Mouse (Mus musculus) forebrain, embryonic 14.5 days (tissue): ENCODE measurements around the gene Gstz1. TPM values are rescaled to one million over a fixed set of nuclear protein-coding genes. Genes with fewer than 3 reads are reported as not detected.
A peak's percentile ranks its signal among the peaks of the same experiment; 100 is the strongest.

Experiments used
- ATAC-seq: fragments of 200-750 bp; cut with Nextera tagmentation; 2 replicates; pipeline ENCODE4 v1.8.0; 2017; ENCODE audit warnings: mild to moderate bottlenecking, moderate library complexity
- DNase-seq: peaks from one replicate; pipeline ENCODE4 v3.0.0-alpha.2; 2015; ENCODE audit warnings: low spot score
- H3K27ac ChIP-seq: fragments of 300-500 bp; sonication (generic); 2 replicates; pipeline ENCODE4 v1.5.1; 2014; ENCODE audit warnings: low read depth, mild to moderate bottlenecking, control low read depth, low read length, moderate library complexity
- H3K27me3 ChIP-seq: fragments of 300-500 bp; sonication (generic); replicated peaks from 2 replicates; pipeline ENCODE4 v1.6.1; 2014; ENCODE audit warnings: low read length, control low read depth, mixed read lengths; ENCODE audit not compliant: control insufficient read depth, insufficient read depth
- H3K36me3 ChIP-seq: fragments of 300-500 bp; sonication (generic); 2 replicates; pipeline ENCODE4 v1.6.1; 2014; ENCODE audit warnings: low read length, control low read depth; ENCODE audit not compliant: control insufficient read depth, insufficient read depth
- H3K4me1 ChIP-seq: fragments of 300-500 bp; sonication (generic); 2 replicates; pipeline ENCODE4 v1.6.1; 2014; ENCODE audit warnings: antibody characterized with exemption, low read length, control low read depth; ENCODE audit not compliant: control insufficient read depth, insufficient read depth
- H3K4me2 ChIP-seq: fragments of 300-500 bp; sonication (generic); 2 replicates; pipeline ENCODE4 v1.6.1; 2014; ENCODE audit warnings: mild to moderate bottlenecking, control low read depth, low read length
- H3K4me3 ChIP-seq: fragments of 300-500 bp; sonication (generic); 2 replicates; pipeline ENCODE4 v1.5.1; 2014; ENCODE audit warnings: low read depth, low read length, control low read depth
- H3K9ac ChIP-seq: fragments of 300-500 bp; sonication (generic); 2 replicates; pipeline ENCODE4 v1.6.1; 2014; ENCODE audit warnings: mild to moderate bottlenecking, low read length, control low read depth, moderate library complexity
- H3K9me3 ChIP-seq: fragments of 300-500 bp; sonication (generic); replicated peaks from 2 replicates; pipeline ENCODE4 v1.6.1; 2016; ENCODE audit warnings: low read length, control low read depth, mixed read lengths; ENCODE audit not compliant: control insufficient read depth
- WGBS: fragments of 180-500 bp; shearing (Covaris S2); extraction: QIAGEN DNeasy Blood & Tissue Kit; methylation state at CpG from one replicate; pipeline ENCODE4 v1.1.7; 2014; 5-methylcytosine and 5-hydroxymethylcytosine counted together
- polyA plus RNA-seq: library from polyadenylated mRNA; unstranded; fragments of >200 nt; fragmentation: Nextera tagmentation; extraction: Ambion mirVana; gene quantifications from 2 replicates; pipeline ENCODE4 v1.2.1, GENCODE M21; 2014

Gstz1 gene
- polyA plus RNA-seq = 31.4 and 33.8 TPM in 2 replicates

DNA sequence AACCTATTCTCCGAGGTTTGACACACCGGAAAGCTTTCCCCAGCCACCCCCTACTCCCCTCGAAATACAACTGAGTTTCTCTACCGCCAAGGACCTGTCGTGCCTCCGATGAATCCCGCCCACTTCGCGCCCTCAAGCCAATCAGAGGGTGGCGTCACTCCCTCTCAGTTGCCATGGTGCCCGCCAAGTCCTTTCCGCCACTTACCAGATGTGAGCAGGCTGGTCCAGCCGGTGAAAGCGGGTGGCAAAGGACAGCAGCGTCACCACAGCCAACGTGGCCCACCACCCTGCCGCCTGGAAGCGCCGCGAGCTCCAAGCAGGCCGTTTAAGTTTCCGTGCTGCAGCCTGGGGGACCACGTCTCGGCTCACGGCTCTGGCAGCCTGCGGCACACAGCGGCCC is at the start of gene Gstz1:
Gene Gstz1, plus strand, starts transcription at position 200 of the 400 bp plus-strand sequence.
- DNase-seq = peak; percentile 94
- H3K27ac ChIP-seq = peak within 1 kb of the TSS; percentile 97
- H3K27me3 ChIP-seq = no peaks in the 10 kb centered on the region
- peak; percentile 87 for ATAC-seq
- no peaks in the 10 kb centered on the region for H3K36me3 ChIP-seq
- peaks cover 5% of the 10 kb centered on the region; the same call in 1 of the 2 replicates for H3K9me3 ChIP-seq
- WGBS = under 1% methylated on average over 27 of the region's 27 CpGs
- peak within 1 kb of the TSS; percentile 76 for H3K4me2 ChIP-seq
- peak within 1 kb of the TSS; percentile 82 for H3K9ac ChIP-seq
- H3K4me1 ChIP-seq = peaks cover 5% of the 10 kb centered on the region; the same call in 1 of the 2 replicates
- peak within 1 kb of the TSS; percentile 82 for H3K4me3 ChIP-seq

DNA sequence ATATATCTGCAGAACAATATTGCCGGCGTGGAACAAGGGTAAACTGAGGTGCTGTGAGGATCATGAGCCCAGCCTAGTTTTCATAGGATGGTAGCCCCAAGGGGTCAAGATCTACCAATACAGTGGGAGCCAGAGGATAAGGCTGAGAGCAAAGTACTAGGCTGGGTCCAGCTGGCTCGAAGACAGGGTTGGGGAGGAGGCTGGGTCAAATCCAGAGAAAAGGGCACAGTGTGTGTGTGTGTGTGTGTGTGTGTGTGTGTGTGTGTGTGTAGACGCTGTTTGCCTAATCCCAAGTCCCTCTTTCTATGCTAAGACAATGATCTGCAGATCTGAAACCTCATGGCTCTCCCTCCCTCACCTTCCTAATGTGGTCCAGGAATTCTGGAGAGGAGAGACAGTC is 46.6 kb upstream of the Gstz1 start:
- H3K9ac ChIP-seq = no peak overlapping the region
- 84% methylated on average over 3 of the region's 4 CpGs for WGBS
- H3K4me3 ChIP-seq = no peak overlapping the region
- ATAC-seq = no peak
- no peaks in the 10 kb centered on the region for H3K36me3 ChIP-seq
- peaks cover 19% of the 10 kb centered on the region for H3K27me3 ChIP-seq
- H3K9me3 ChIP-seq = no peaks in the 10 kb centered on the region
- peaks cover 5% of the 10 kb centered on the region for H3K4me1 ChIP-seq
- no peak overlapping the region for H3K27ac ChIP-seq
- no peak overlapping the region for H3K4me2 ChIP-seq
- no peak for DNase-seq

DNA sequence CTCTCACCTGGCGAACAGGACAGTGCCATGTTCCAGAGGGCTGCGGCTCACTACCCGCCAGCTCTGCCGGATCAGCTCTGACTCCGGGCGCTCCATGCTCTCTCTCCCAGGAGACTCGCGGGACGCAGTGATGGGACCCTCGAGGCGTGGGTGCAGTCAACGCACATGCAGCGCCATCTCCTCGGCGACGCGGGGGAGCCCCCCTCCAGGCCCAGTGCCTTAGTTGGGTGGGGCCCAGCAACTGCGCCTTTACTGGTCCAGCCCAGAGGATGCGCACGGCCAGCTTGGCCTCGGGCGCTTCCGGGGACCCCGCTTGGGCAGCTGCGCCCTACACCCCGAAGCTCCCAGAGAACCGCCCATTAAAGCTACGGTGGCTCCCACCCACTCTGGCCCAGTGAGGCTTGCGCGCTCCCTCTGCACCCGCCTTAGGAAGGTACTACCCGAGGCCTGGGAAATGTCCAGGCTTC is 44.8 kb upstream of the Gstz1 start, which contains the start of gene Ngb:
Gene Ngb, minus strand, starts transcription at position 375 of the 467 bp plus-strand sequence.
- Histone ChIP-seq H3K9ac (peak within 1 kb of the TSS; percentile 25; the same call in 1 of the 2 replicates), H3K4me1 (peaks cover 5% of the 10 kb centered on the region), H3K27ac (no peak within 1 kb of the TSS), H3K4me2 (peak within 1 kb of the TSS; percentile 54), H3K27me3 (peaks cover 19% of the 10 kb centered on the region), H3K4me3 (peak within 1 kb of the TSS; percentile 24), H3K36me3 (no peaks in the 10 kb centered on the region), H3K9me3 (no peaks in the 10 kb centered on the region)
- DNase-seq = peak; percentile 7
- WGBS = 2% methylated on average over 31 of the region's 32 CpGs
- ATAC-seq = peak; percentile 48; the same call in 1 of the 2 replicates

DNA sequence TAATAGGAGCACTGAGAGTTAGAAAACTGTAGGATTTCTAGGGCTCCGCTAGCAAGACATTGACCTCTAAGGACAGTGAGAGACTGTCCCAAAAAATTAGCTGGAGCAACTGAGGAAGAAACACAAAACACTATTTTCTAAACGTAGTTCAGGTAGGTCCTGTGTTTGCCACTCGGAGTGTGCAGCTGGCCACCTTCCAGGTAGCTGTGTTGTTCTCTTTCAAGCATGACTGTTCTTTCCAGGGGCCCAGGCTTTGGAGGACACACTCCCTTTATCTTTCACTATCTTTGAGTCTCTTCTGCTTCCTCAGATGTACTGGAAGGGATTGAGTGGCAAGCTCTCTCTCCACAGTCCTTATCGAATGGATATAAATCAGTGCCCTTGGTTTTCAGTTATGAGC is 43.5 kb upstream of the Gstz1 start:
- Histone ChIP-seq H3K4me3 (no peak overlapping the region), H3K4me1 (peaks cover 5% of the 10 kb centered on the region), H3K36me3 (peaks cover 4% of the 10 kb centered on the region; the same call in 1 of the 2 replicates), H3K9ac (no peak overlapping the region), H3K27me3 (peaks cover 19% of the 10 kb centered on the region), H3K4me2 (no peak overlapping the region), H3K27ac (no peak overlapping the region), H3K9me3 (no peaks in the 10 kb centered on the region)
- WGBS = 91% methylated on average over 4 of the region's 4 CpGs
- no peak for ATAC-seq
- DNase-seq = no peak

DNA sequence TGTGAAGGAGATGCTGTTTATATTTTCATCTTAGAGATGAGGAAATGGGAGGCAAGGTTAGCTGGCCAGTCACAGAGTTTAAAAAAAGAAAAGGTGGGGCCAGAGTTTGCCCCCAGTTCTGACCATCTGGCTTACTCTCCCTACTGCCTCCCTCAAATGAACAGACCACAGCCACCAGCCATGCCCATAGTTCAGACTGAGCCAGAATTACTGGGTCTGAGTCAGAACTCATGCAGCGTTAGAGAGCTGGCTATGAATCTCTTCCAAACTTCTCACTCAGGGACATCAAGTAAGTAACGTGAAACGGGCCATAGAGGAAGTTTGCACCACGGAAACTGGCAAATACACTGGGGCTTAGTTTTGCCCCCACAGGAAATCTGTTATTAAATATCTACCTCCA is 42.2 kb upstream of the Gstz1 start:
- no peak for DNase-seq
- Histone ChIP-seq H3K9ac (no peak overlapping the region), H3K36me3 (peaks cover 9% of the 10 kb centered on the region; the same call in 1 of the 2 replicates), H3K4me1 (peaks cover 5% of the 10 kb centered on the region), H3K27ac (no peak overlapping the region), H3K9me3 (no peaks in the 10 kb centered on the region), H3K27me3 (peaks cover 19% of the 10 kb centered on the region), H3K4me3 (no peak overlapping the region), H3K4me2 (no peak overlapping the region)
- no peak for ATAC-seq
- 89% methylated on average over 4 of the region's 4 CpGs for whole genome bisulfite sequencing

DNA sequence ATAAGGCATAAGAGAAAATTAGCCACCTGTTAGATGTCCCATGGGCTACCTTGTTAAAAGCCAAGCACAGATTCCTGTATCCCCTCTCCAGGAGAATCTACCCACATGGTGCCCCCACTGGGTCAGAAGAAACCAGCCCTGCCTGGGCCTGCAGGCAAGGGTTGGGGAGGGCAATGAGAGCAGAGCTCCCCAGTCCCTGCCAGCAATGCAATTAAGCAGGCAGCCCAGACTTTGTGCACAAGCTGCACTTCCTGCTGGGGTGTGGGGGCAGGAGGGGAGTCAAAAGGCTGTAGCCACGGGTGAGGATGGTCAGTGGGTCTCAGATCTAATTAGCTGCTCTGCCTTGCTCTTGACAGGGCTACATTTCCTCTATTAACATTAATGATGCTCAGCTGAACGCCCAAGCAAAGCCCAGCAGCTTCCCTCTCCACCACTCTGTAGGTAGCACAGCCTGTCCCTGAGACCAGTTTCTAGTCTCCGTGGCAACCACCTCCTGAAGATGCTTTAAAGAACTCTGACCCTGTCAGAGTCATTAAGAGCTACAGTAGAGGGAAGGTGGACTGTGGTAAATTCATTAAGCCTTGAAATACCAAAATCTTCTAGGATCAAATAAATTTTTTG is 39.5 kb upstream of the Gstz1 start:
- ATAC-seq (no peak; the same call in 1 of the 2 replicates), DNase-seq (peak; percentile 4)
- WGBS = 15% methylated on average over 3 of the region's 3 CpGs
- Histone ChIP-seq H3K4me3 (no peak overlapping the region), H3K9me3 (no peaks in the 10 kb centered on the region), H3K27me3 (peaks cover 6% of the 10 kb centered on the region; the same call in 1 of the 2 replicates), H3K4me1 (no peaks in the 10 kb centered on the region; the same call in 1 of the 2 replicates), H3K27ac (no peak overlapping the region), H3K36me3 (peaks cover 28% of the 10 kb centered on the region), H3K4me2 (no peak overlapping the region), H3K9ac (no peak overlapping the region)

DNA sequence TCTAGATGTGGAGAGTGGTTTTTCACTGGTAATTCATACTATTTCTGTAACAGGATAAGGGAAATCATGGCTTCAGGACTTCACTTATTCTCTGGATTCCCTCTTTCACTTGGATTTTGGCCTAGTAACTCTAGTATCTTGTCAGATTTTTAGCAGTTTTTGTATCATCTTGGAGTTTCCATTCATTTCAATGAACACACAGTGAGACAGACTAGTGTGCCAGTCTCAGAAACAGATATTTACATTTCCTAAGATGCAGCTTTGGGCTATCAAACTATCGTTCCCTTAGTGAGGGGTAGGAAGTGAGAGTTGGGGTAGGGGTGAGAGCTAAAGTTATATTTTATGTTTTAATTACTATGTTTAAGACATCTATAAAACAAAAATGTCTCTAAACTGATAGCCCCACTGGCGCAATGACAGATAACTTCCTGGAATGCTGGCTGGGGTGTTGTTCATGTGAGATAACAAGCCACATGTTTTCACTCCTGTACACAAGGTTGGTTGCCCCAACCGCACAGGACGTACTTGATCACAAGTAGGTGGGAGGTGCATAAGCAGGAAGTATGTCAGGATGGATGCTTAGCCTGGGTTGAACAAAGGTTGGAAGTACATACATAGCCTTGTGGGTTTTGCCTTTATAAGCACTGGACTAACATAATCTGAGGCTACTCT is 24.9 kb upstream of the Gstz1 start:
- no peaks in the 10 kb centered on the region for H3K9me3 ChIP-seq
- ATAC-seq (no peak), DNase-seq (no peak)
- H3K36me3 ChIP-seq = peaks cover 26% of the 10 kb centered on the region
- no peaks in the 10 kb centered on the region for H3K27me3 ChIP-seq
- H3K9ac ChIP-seq = no peak overlapping the region
- no peak overlapping the region for H3K4me2 ChIP-seq
- no peak overlapping the region for H3K4me3 ChIP-seq
- 95% methylated on average over 4 of the region's 4 CpGs for WGBS
- H3K27ac ChIP-seq = no peak overlapping the region
- H3K4me1 ChIP-seq = no peaks in the 10 kb centered on the region

DNA sequence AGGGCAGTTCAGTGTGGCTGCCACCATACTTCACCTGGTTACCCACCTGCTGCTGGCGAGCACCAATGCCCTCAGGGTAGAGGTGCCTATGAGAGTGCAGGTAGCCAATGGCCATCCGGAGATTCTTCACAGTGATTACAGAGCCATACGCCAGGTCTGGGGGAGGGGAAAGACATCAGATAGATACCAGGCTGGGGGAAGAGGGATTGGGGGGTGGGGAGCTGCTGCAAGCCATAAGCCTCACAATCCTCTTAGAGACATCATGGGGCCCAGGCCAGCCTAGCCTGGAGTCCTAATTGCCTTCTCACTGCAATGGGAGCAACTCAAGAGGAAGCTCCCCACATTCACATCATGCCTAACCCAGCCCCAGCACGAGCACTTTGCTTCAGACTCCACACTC is 19.7 kb upstream of the Gstz1 start:
- Histone ChIP-seq H3K4me3 (no peak overlapping the region), H3K27ac (no peak overlapping the region), H3K27me3 (no peaks in the 10 kb centered on the region), H3K9me3 (no peaks in the 10 kb centered on the region), H3K4me2 (no peak overlapping the region), H3K36me3 (peaks cover 37% of the 10 kb centered on the region), H3K9ac (no peak overlapping the region), H3K4me1 (peaks cover 3% of the 10 kb centered on the region; the same call in 1 of the 2 replicates)
- ATAC-seq (no peak), DNase-seq (no peak)
- 60% methylated on average over 4 of the region's 4 CpGs for WGBS

DNA sequence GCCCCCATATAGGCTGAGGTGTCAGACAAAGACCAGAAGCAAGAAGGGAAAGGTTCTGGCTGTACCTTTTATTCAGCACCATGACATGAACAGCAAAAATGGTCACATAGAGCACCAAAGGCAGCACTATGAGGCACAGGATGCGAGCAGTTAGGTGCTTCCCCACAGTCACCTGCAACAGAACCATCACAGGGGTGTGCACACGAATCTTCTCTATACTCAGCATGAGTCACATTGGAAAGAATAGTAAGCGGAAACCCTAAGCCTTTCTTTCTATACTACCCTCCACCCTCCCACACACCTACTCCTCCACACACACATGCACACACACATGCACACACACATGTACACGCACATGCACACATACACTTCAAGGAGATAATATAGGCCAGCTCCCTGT is 16.7 kb upstream of the Gstz1 start:
- no peaks in the 10 kb centered on the region for H3K9me3 ChIP-seq
- H3K4me2 ChIP-seq = no peak overlapping the region
- 92% methylated on average over 4 of the region's 4 CpGs for WGBS
- DNase-seq (no peak), ATAC-seq (no peak)
- peaks cover 28% of the 10 kb centered on the region for H3K36me3 ChIP-seq
- H3K9ac ChIP-seq = no peak overlapping the region
- H3K4me1 ChIP-seq = peaks cover 3% of the 10 kb centered on the region; the same call in 1 of the 2 replicates
- H3K27ac ChIP-seq = no peak overlapping the region
- no peaks in the 10 kb centered on the region for H3K27me3 ChIP-seq
- H3K4me3 ChIP-seq = no peak overlapping the region
